Mouse (Mus musculus): ENCODE data around the gene Bin2.

The Bin2 gene

DNA sequence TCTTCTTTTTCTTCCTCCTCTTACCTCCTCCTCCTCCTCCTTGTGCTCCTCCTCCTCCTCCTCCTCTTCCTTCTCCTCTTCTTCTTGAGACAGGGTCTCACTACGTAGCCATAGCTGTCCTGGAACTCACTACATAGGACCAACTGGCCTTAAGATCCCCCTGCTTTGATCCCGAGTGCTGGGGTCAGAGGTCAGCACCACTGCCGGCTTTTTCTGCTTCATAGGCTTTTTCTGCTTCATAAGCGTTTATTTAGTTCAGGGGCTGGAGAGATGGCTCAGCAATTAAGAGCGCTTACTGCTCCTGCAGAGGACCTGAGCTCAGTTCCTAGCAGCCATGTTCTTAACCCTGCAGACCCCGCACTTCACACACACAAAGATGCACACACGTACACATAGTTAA, 12.4 kb upstream of the Bin2 start:
- no peak for DNase-seq

GRCm38 (mm10) chr15:100680381-100680780, 11.0 kb upstream of the Bin2 start:
- DNase-seq, result no peak

- no peak for DNase-seq
Measured at GRCm38 (mm10) chr15:100679005-100679404, 9.7 kb upstream of the Bin2 start.

DNA sequence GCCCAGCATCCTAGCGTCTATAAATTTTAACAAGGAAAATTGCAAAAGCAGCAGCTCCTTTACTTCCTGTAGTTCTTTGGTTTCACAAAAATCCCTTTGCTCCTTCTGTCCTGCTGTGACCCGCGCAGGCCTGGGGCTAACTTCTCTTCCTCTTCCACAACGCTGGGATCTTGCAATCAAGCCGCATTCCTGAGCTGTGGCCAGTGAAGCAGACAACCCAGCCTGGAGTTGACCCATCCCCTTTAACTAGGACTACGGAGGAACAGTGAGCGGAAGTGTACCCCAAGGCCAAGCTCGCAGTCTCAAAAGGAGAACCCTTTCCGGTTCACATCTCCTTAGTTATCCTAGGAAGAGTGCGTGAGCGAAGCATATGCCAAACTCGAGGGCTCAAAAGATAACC, 9.2 kb upstream of the Bin2 start:
- DNase-seq, result no peak

GRCm38 (mm10) chr15:100677675-100678074, 8.3 kb upstream of the Bin2 start:
- no peak for DNase-seq

GRCm38 (mm10) chr15:100676521-100676920, 7.2 kb upstream of the Bin2 start:
- no peak for DNase-seq

- no peak for DNase-seq
Measured at GRCm38 (mm10) chr15:100675486-100675885, 6.1 kb upstream of the Bin2 start.

- DNase-seq, result no peak
Measured at GRCm38 (mm10) chr15:100674566-100674965, 5.2 kb upstream of the Bin2 start.

- DNase-seq, result no peak
Measured at GRCm38 (mm10) chr15:100673585-100674391, 4.4 kb upstream of the Bin2 start.

DNA sequence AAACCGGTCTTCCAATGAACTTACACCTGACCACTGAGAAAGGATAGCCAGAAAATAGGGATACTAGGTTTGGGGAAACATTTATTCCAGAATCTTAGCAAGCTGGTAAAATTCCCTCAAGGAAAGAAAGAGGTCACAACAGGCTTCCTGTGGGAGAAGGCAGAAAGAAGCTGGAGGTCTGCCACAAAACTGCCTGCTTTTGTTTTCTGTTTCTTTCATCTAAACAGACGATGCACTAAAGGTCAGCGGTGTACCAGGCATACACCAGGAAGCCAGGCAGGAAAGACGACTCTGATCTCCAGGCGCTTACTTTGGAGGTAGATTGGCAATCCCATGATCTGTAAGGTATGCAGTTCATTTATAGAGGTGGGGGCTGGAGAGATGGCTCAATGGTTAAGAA, 1.5 kb upstream of the Bin2 start:
- no peak for DNase-seq

DNA sequence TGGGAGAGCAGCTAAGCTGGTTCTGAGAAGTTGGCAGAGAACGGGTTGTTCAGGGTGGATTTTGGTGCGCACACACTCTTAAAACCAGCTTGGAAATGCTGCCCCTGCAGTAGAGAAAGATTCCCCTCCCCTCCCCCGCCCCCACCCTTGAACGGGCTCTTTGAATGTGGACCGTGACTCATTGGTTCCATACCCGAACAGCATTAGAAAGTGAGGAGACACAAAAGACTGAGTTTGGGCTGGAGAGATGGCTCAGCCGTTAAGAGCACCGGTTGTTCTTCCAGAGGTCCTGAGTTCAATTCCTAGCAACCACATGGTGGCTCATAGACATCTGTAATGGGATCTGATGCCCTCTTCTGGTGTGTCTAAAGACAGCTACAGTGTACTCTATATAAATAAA, 651 bp upstream of the Bin2 start:
- no peak for DNase-seq

DNA sequence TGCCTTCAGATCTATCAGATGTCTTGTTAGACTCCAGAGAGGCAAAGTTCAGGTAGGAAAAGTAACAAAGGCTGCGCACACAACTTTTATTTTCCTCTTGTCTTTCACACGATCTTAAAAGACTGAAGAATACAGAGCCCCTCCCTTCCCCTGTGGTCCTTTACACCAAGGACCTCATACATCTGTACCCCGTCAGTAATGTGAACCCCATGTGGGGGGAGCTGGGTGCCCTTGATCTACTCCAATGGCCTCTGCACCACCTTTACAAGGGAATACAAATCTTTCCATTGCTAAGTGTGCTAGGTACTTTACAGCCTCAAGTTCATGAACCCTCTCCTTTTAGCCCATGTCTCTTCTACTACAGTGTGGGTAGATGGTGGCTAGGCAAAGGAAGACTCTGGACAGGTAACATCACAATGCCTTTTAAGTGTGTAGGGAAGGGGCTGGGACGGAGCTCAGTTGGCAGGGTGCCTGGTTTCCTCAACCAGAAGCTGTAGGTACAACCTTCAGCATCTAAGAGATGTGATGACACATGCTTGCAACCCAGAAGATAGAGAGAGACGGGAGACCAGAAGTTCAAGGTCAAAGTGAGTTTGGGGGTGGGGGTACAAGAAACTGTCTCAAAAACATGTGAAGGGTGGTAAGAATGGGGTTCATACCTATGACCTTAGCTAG, 1.3 kb downstream of the Bin2 start:
- DNase-seq, result no peak

GRCm38 (mm10) chr15:100667420-100667819, 1.9 kb downstream of the Bin2 start:
- DNase-seq, result no peak

DNA sequence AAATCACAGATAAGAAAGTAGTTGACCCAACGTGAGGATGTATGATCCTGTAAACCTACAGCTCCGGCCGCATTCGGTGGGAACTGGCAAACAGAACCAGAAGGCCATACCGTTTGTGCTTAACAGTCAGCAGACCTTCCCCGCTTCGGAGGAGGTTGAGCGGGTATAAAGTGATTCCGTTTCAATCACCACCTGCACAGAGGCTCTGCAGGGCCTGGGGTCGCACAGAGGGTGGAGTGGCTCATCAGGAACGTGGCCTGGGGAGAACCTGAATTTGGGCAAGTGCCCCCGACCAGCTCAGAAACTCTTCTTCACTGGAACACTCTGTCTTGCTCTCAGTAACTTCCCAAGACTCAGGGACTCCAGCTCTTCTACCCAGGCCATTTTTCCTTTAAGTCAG, 2.5 kb downstream of the Bin2 start:
- no peak for DNase-seq

DNA sequence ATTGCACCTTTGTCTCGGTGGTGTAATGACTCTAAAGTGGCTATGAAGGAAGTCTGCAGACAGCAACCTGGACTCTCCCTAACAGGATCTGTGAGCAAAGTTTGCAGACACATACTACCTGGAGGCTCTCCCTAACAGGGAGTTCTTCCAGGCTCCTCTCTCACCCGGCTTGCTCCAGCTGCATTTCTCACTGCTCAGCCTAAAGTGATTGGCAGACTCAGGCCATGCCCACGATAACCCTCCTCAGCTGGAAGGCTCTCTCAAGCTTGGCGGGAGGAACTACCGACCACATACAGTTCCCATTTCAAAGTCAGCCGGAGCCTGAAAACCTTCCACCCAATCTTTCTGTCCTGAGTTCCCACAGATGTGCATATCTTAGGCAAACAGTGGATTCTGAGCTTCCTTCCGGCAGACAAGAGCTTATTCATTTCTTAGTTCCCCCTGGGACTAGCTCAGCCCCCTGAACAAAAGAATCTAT, 3.1 kb downstream of the Bin2 start:
- DNase-seq, result no peak

GRCm38 (mm10) chr15:100665411-100666218, 3.7 kb downstream of the Bin2 start:
- DNase-seq, result no peak

- no peak for DNase-seq
Measured at GRCm38 (mm10) chr15:100664813-100665274, 4.5 kb downstream of the Bin2 start.

- no peak for DNase-seq
Measured at GRCm38 (mm10) chr15:100660805-100661204, 8.5 kb downstream of the Bin2 start.

DNA sequence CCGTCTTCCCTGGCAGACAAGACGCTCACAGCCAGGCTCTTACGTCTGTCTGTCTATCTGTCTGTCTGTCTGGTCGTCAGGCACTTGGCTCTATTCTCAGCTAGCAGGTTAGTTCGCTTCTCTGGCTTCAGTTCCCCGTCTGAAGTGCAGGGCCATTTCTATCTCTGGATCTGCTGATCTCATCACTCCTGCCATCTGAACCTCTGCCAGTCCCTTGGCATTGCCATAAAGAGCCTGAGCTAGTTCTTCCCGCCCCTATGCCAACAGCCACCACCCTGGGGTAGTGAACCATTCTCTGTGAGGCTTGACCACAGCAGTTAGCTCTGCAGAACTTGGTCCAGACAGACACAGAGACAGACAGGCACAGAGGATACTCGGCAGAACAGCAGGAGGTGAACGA, 9.0 kb downstream of the Bin2 start:
- DNase-seq, result peak; percentile 22

DNA sequence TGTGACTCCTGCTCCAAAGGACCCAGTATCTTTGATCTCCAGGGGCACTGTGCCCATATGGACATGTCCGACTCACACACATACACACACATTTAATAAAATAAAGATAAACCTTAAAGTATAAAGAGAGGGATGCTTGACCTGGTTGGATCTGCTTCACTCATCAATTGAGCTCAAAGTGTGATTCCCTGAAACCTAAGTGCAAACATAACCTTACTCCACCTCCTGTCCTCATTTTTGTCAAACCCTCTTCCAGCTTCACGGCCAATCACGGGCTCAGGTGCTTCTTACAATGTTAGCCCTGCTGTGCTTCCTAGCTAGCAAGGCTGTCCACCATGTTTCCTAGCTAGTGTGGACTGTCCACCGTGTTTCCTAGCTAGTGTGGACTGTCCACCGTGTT, 14.2 kb downstream of the Bin2 start:
- no peak for DNase-seq

- DNase-seq, result no peak
Measured at GRCm38 (mm10) chr15:100654271-100654670, 15.1 kb downstream of the Bin2 start.

DNA sequence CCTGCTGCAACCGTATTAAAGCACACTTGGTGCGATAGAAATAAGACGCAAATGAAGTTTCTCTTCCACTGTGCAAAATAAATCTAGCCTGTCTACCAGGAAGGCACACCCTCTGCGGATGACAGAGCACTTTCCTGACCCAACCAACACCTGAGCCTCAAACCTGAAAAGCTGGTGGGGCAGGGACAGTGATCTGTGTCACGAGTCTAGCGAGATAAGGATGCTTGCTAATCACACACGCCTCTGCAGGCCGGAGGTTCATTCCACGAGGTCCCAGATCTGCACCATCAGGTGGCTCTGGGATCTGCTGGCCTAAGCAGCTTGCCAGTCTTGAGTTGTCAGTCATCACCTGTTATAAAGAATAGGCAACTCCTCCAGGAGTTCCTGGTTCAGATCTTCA, 17.7 kb downstream of the Bin2 start:
- DNase-seq, result no peak

GRCm38 (mm10) chr15:100650111-100650510, 19.2 kb downstream of the Bin2 start:
- DNase-seq, result peak; percentile 29
